Mouse (Mus musculus) embryonic facial prominence, embryonic 14.5 days (tissue): ENCODE data around the gene Tmem86b. TPM values are rescaled to one million over a fixed set of nuclear protein-coding genes. Genes with fewer than 3 reads are reported as not detected.

Source experiments
- ATAC-seq: fragments of 200-750 bp; cut with Nextera tagmentation; 2 replicates; pipeline ENCODE4 v1.8.0; 2017; ENCODE audit warnings: low read depth, moderate number of reproducible peaks, moderate TSS enrichment
- DNase-seq: peaks from one replicate; pipeline ENCODE4 v3.0.0-alpha.2; 2015; ENCODE audit warnings: low spot score
- H3K27ac ChIP-seq: fragments of 300-500 bp; sonication (generic); replicated peaks from 2 replicates; pipeline ENCODE4 v1.5.1; 2014; ENCODE audit warnings: low read depth, mild to moderate bottlenecking, low read length, moderate library complexity
- H3K27me3 ChIP-seq: fragments of 300-500 bp; sonication (generic); replicated peaks from 2 replicates; pipeline ENCODE4 v1.6.1; 2014; ENCODE audit warnings: low read length; ENCODE audit not compliant: control insufficient read depth, insufficient read depth
- H3K36me3 ChIP-seq: fragments of 300-500 bp; sonication (generic); 2 replicates; pipeline ENCODE4 v1.6.1; 2014; ENCODE audit warnings: low read length, mixed read lengths; ENCODE audit not compliant: control insufficient read depth, insufficient read depth
- H3K4me1 ChIP-seq: fragments of 300-500 bp; sonication (generic); 2 replicates; pipeline ENCODE4 v1.6.1; 2014; ENCODE audit warnings: antibody characterized with exemption, low read length; ENCODE audit not compliant: control insufficient read depth, insufficient read depth
- H3K4me2 ChIP-seq: fragments of 300-500 bp; sonication (generic); 2 replicates; pipeline ENCODE4 v1.6.1; 2014; ENCODE audit warnings: low read depth, mild to moderate bottlenecking, low read length, moderate library complexity, mixed read lengths
- H3K4me3 ChIP-seq: fragments of 300-500 bp; sonication (generic); 2 replicates; pipeline ENCODE4 v1.5.1; 2014; ENCODE audit warnings: low read depth, mild to moderate bottlenecking, low read length
- H3K9ac ChIP-seq: fragments of 300-500 bp; sonication (generic); 2 replicates; pipeline ENCODE4 v1.6.1; 2014; ENCODE audit warnings: low read depth, mild to moderate bottlenecking, low read length, moderate library complexity, mixed read lengths
- H3K9me3 ChIP-seq: fragments of 300-500 bp; sonication (generic); 2 replicates; pipeline ENCODE4 v1.6.1; 2016; ENCODE audit warnings: low read length; ENCODE audit not compliant: control insufficient read depth
- WGBS: fragments of 180-500 bp; shearing (Covaris S2); extraction: QIAGEN DNeasy Blood & Tissue Kit; methylation state at CpG from one replicate; pipeline ENCODE4 v1.1.7; 2014; 5-methylcytosine and 5-hydroxymethylcytosine counted together
- polyA plus RNA-seq: library from polyadenylated mRNA; unstranded; fragments of >200 nt; fragmentation: Nextera tagmentation; extraction: Ambion mirVana; gene quantifications from 2 replicates; pipeline ENCODE4 v1.2.1, GENCODE M21; 2014

Gene Tmem86b
- polyA plus RNA-seq, 1 experiment from 2014 or later, result 1.0 TPM

DNA sequence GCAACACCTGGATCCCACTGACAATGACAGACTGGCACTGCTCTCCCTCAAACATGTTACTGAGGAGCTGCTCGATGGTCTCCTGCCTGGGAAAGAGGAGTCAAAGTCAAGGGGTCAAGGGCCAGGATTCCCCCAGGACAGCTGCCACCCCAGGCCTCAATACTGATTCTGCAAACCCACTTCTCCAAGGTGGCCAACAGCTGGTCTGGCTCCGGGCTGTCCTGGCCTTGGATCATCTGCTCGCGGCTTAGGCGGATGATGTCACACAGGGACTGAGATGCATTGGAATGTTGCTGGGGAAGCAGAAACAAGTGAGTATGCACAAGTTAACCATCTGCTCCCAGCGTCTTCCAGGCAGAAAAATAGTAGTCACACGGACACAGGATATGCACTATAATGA, 10.7 kb upstream of the Tmem86b start:
- ATAC-seq (no peak), DNase-seq (no peak)
- Histone ChIP-seq H3K36me3 (peaks cover 86% of the 10 kb centered on the region), H3K27ac (no peak overlapping the region), H3K9ac (no peak overlapping the region), H3K4me3 (no peak overlapping the region), H3K4me2 (no peak overlapping the region), H3K27me3 (no peaks in the 10 kb centered on the region), H3K9me3 (no peaks in the 10 kb centered on the region), H3K4me1 (no peaks in the 10 kb centered on the region)
- WGBS, result 88% methylated on average over 7 of the region's 7 CpGs

DNA sequence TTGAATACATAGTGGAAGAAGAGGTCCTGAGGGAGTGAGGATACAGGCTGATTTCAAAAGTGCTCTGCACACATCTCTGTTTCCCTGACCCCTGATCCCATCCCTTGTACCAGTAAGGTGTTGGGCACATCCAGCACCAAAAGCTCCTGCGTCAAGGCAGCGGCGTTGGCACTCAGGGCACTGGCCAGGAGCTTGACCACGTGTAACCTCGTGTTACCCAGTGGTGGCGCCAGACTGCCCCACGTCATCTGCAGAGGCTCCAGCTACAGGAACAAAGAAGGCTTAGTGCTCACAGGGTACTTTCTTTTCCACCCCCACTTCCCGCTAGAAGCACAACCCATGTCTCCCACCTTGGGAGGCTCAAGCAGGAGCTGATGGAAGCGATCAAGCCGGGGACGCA, 9.9 kb upstream of the Tmem86b start:
- H3K36me3 ChIP-seq, result peaks cover 89% of the 10 kb centered on the region
- no peaks in the 10 kb centered on the region for H3K4me1 ChIP-seq
- no peak for ATAC-seq
- H3K4me2 ChIP-seq, result no peak overlapping the region
- H3K27me3 ChIP-seq, result no peaks in the 10 kb centered on the region
- no peaks in the 10 kb centered on the region for H3K9me3 ChIP-seq
- no peak overlapping the region for H3K27ac ChIP-seq
- no peak for DNase-seq
- H3K4me3 ChIP-seq, result no peak overlapping the region
- no peak overlapping the region for H3K9ac ChIP-seq
- WGBS, result 77% methylated on average over 11 of the region's 11 CpGs

DNA sequence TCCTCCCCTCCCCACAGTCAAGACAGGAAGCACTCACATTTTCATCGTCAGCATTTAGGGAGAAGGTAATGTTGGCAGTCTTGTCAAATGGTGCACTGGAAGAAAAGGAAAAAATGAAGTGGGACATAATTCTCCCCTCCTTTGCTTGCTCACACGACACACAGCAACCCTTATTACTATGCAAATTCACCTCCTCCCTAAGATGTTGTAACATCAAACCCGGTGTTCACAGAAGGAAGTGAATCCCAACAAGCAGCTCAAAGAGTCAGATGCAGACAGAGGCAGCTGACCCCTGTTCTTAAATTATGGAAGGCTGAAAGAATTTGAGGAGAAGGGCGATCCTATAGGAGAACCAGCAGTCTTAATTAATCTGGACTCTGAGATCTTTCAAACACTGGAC, 5.0 kb upstream of the Tmem86b start:
- H3K4me2 ChIP-seq, result no peak overlapping the region
- no peaks in the 10 kb centered on the region for H3K9me3 ChIP-seq
- no peaks in the 10 kb centered on the region for H3K4me1 ChIP-seq
- H3K27ac ChIP-seq, result no peak overlapping the region
- ATAC-seq, result no peak
- H3K4me3 ChIP-seq, result no peak overlapping the region
- no peak for DNase-seq
- WGBS, result 81% methylated on average over 4 of the region's 4 CpGs
- H3K9ac ChIP-seq, result no peak overlapping the region
- peaks cover 88% of the 10 kb centered on the region for H3K36me3 ChIP-seq
- no peaks in the 10 kb centered on the region for H3K27me3 ChIP-seq

DNA sequence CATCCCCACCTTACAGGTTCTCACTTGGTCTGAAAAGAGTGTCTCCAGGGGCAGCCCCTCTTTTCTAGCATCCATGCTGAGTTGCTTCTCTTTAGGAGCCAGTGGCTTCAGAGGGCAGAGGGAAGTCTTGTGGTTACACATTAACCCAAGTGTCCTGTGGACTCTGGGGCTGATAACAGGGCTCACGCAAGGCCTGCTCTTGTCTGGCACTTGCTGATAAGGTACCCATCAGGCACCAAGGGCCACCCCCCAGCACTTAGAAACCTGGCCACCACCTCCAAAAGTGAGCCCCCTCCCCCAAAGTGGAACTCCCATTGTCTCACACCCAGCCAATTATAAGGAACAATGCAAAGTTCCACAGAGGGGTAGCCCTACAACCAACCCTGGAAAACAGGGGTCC, 1.0 kb downstream of the Tmem86b start:
- Histone ChIP-seq H3K36me3 (peaks cover 66% of the 10 kb centered on the region), H3K27me3 (no peaks in the 10 kb centered on the region), H3K4me1 (no peaks in the 10 kb centered on the region), H3K4me3 (no peak overlapping the region), H3K9ac (no peak overlapping the region), H3K4me2 (no peak overlapping the region), H3K27ac (no peak overlapping the region), H3K9me3 (no peaks in the 10 kb centered on the region)
- 100% methylated on average over 1 of the region's 1 CpGs for WGBS
- DNase-seq (no peak), ATAC-seq (no peak)

DNA sequence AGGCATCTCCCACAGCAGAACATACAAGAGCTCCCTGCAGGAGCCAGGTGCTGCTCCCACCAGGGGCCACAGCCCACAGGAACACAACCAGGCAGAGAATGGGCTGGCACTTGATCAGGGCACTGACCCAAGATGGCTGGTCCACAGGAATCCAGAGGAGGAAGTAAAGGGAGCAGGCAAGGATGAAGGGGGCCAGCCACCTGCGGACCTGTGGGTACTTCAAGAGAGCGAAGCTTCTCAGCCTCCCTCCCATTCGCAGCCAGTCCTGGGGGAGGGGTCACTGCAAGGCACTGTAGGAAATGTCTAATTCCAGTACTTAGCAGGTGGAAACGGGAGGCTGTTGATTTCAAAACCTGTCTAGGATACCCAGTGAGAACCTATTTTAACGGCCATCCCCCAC, 1.6 kb downstream of the Tmem86b start:
- no peaks in the 10 kb centered on the region for H3K4me1 ChIP-seq
- WGBS, result 94% methylated on average over 5 of the region's 5 CpGs
- H3K36me3 ChIP-seq, result peaks cover 61% of the 10 kb centered on the region
- H3K4me3 ChIP-seq, result no peak overlapping the region
- no peak overlapping the region for H3K9ac ChIP-seq
- H3K27ac ChIP-seq, result no peak overlapping the region
- no peak for DNase-seq
- no peaks in the 10 kb centered on the region for H3K9me3 ChIP-seq
- ATAC-seq, result no peak
- no peak overlapping the region for H3K4me2 ChIP-seq
- H3K27me3 ChIP-seq, result no peaks in the 10 kb centered on the region

DNA sequence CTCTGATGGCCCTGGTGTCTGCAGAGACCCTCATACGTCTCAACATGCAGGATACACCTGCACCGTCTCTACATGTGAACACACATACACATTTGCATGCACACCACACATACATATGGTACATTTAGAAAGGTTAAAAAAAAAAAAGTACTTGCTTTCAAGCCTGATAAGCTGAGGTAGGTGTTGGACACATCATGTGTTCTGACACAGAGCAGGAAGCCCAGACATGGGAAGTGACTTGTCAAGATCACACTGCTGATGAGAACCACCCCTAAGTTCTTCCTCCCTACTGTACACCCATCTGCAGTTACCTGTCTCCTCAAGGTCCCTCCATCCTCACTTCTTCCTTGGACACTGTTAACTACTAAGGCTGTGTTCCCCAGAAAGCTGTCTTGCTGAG, 5.3 kb downstream of the Tmem86b start:
- DNase-seq, result no peak
- Histone ChIP-seq H3K9ac (no peak overlapping the region), H3K4me3 (no peak overlapping the region), H3K36me3 (peaks cover 27% of the 10 kb centered on the region), H3K9me3 (no peaks in the 10 kb centered on the region), H3K4me1 (no peaks in the 10 kb centered on the region), H3K4me2 (no peak overlapping the region), H3K27ac (no peak overlapping the region), H3K27me3 (no peaks in the 10 kb centered on the region)
- no peak for ATAC-seq
- 84% methylated on average over 2 of the region's 2 CpGs for WGBS

DNA sequence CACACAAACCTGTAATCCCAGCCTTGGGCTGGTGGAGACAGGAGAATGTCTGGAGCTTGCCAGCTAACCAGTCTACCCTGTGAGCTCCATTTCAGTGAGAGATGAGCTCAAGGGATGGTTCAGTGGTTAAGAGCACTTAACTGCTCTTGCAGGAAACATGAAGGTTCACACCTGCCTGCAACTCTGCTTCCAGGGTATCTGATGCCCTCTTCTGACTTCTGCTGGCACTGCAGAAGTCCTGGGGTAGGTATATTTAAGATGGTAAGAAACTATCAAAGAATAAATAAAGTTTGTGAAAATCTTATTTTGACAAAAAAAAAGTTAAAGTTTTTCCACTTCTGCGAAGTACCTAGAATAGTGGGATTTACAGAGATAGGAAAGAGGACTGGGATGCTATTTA, 6.9 kb downstream of the Tmem86b start:
- H3K27me3 ChIP-seq, result no peaks in the 10 kb centered on the region
- no peaks in the 10 kb centered on the region for H3K4me1 ChIP-seq
- H3K4me2 ChIP-seq, result no peak overlapping the region
- no peak for DNase-seq
- H3K36me3 ChIP-seq, result peaks cover 13% of the 10 kb centered on the region
- H3K9me3 ChIP-seq, result no peaks in the 10 kb centered on the region
- no peak overlapping the region for H3K27ac ChIP-seq
- no peak for ATAC-seq
- no peak overlapping the region for H3K9ac ChIP-seq
- H3K4me3 ChIP-seq, result no peak overlapping the region
- WGBS, result 51% methylated on average over 1 of the region's 1 CpGs

DNA sequence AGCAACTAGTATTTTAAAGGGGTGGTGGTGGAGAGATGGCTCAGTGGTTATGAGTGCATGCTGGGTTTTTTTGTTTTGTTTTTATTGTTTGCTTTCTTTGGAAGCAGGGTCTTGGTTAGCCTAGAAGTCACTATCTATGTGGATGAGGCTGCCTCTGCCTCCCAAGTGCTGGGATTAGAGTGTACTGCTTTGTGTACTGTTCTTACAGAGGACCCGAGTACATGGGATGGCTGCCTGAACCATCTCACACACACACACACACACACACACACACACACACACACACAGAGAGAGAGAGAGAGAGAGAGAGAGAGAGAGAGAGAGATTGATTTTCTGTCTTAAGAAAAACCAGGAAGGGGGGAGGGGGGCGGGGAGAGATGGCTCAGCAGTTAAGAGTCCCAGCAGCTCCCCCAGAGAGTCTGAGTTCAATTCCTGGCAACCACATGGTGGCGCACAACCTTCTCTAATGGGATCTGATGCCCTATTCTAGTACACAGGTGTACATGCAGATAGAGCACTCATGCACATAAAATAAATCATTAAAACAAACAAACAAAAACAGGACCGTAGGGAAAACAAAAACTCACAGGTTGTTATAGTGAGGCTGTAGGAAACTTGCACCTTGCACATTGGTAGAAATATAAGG, 7.6 kb downstream of the Tmem86b start:
- H3K27me3 ChIP-seq, result no peaks in the 10 kb centered on the region
- no peak overlapping the region for H3K4me2 ChIP-seq
- H3K36me3 ChIP-seq, result peaks cover 6% of the 10 kb centered on the region
- DNase-seq, result peak; percentile 43
- no peak overlapping the region for H3K9ac ChIP-seq
- H3K27ac ChIP-seq, result no peak overlapping the region
- 25% methylated on average over 4 of the region's 4 CpGs for whole genome bisulfite sequencing
- no peaks in the 10 kb centered on the region for H3K9me3 ChIP-seq
- no peaks in the 10 kb centered on the region for H3K4me1 ChIP-seq
- peak; percentile 45; the same call in 1 of the 2 replicates for ATAC-seq
- no peak overlapping the region for H3K4me3 ChIP-seq

DNA sequence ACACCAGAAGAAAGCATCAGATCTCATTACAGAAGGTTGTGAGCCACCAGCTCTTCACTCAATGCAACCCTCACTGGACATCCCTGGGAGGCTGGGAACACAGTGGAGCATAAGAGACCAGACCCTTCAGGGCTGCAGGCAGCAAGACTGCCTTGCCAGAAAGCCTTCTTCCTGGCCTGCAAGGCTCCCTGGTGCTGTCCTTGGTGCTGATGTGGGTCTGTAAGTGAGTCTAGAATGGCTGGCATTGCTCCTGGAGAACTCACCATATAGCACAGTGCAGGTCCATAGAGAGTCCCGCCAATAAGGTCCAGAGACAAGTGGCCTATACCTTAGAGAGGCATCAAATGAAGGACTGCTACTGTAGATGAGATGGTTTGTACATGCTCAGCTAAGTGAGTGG, 11.2 kb downstream of the Tmem86b start:
- WGBS, result 11% methylated on average over 1 of the region's 1 CpGs
- H3K27ac ChIP-seq, result no peak overlapping the region
- H3K9ac ChIP-seq, result no peak overlapping the region

More for the DNA sequence above, 11.2 kb downstream of the Tmem86b start:
- Histone ChIP-seq H3K27me3 (no peaks in the 10 kb centered on the region), H3K4me3 (no peak overlapping the region), H3K36me3 (no peaks in the 10 kb centered on the region), H3K4me2 (no peak overlapping the region), H3K4me1 (no peaks in the 10 kb centered on the region), H3K9me3 (no peaks in the 10 kb centered on the region)
- DNase-seq, result peak; percentile 81
- ATAC-seq, result no peak
